Mouse (Mus musculus) testis, adult 2 months (tissue): ENCODE results near the gene Irgm2.

Source experiments
- CTCF ChIP-seq: fragments of 200-500 bp; IDR thresholded peaks from 2 replicates; pipeline ENCODE4 v1.5.1; 2012; ENCODE audit warnings: low read depth, mild to moderate bottlenecking, inconsistent platforms, low read length, moderate library complexity; ENCODE audit not compliant: control insufficient read depth, insufficient read depth, insufficient replicate concordance
- POLR2A ChIP-seq: fragments of 200-500 bp; IDR thresholded peaks from 2 replicates; pipeline ENCODE4 v1.6.1; 2012; ENCODE audit warnings: low read depth, mild to moderate bottlenecking, inconsistent platforms, low read length, moderate library complexity; ENCODE audit not compliant: control insufficient read depth

DNA sequence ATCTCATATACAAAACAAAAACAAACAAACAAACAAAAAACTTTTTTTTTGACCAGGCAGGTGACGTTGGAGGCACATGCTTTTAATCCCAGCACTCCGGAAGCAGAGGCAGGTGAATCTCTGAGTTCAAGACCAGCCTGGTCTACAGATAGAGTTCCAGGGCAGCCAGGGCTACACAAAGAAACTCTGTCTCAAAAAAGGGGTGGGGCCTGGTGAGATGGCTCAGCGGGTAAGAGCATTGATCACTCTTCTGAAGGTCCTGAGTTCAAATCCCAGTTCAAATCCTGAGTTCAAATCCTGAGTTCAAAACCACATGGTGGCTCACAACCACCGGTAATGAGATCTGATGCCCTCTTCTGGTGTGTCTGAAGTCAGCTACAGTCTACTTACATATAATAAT lies 62.4 kb downstream of the Irgm2 start:
- TF ChIP-seq CTCF (no peak), POLR2A (no peak)
